Mouse (Mus musculus): ENCODE results near the gene Samhd1.

DNA sequence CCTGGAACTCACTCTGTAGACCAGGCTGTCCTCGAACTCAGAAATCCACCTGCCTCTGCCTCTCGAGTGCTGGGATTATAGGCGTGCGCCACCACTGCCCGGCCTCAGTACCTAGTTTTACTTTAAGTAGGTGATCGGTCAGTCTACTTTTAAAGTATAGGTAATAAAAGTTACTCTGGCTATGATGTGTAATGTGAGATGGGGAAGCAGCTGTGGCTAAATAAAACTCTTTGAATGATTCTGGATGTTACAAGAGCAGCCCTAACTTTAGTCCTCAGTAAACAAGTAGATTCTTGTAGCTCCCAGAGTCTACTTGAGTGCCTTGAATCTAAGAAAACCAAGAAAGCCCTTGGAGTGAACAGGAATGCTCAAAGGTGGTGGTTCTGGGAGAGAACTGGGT lies 37.9 kb upstream of the Samhd1 start:
- TF ChIP-seq POLR2A (IDR thresholded peaks at IDR 0.05; ENCODE audit: insufficient read depth, low read length) = no peak
- TF ChIP-seq CTCF (IDR thresholded peaks at IDR 0.05; ENCODE audit: low read depth, low read length) = no peak
- TF ChIP-seq EP300 (IDR thresholded peaks at IDR 0.05; ENCODE audit: insufficient read depth, low read depth, low read length) = no peak
